Mouse (Mus musculus): ENCODE results near the gene Lsm12. TPM values are rescaled to one million over a fixed set of nuclear protein-coding genes. Genes with fewer than 3 reads are reported as not detected.

The Lsm12 gene
- polyA plus RNA-seq, 1 experiment, result 34.4 TPM

DNA sequence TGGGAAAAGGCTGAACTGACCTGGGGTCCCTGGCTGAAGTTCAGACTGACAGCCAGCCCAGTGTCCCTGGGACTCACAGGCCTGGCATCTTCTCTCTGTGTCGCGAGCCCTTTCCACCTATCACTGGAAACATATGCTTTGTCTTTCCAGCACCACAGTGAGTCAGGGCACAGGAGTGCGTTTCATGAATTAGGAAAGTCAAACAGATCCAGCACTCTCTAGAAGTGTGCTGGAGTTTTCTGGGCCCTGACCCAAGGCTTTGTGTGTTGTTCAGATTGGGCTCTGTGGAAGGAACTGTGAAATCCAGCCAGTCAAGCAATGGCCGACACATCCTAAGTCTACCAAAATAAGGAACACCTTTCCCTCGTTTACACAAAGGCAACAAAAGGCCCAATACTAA, 40.1 kb upstream of the Lsm12 start:
- Histone ChIP-seq H3K27ac (ENCODE audit: insufficient read depth, low read length) (no peak overlapping the region), H3K4me1 (ENCODE audit: control insufficient read depth, insufficient read depth, low read length) (peaks cover 21% of the 10 kb centered on the region), H3K4me3 (ENCODE audit: insufficient read depth, low read length) (no peak overlapping the region)
- no peak for TF ChIP-seq POLR2A (IDR thresholded peaks at IDR 0.05; ENCODE audit: extremely low read depth, insufficient read depth, low read length)
- TF ChIP-seq CTCF (IDR thresholded peaks at IDR 0.05; ENCODE audit: extremely low read depth, insufficient read depth, low read length), result no peak

DNA sequence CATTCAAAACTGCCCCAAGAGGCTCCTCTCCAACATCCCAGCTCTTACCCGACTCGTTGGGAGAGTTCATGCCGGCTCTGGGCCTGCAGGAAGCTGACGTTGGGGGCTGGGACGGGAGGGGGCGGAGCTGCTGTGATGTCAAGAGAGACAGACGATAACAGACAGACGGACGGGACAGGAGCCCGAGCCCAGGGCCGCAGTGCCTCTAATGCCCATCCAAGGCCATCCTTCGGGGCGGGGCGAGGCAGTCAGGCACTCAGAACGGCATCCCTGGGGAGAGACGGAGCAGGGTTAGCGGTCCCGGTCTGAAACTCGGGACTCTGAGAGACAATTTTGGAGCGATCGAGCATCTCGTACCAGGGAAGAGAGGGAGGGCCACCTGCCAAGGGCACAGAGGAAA, 39.6 kb upstream of the Lsm12 start:
- peaks cover 26% of the 10 kb centered on the region for H3K4me1 ChIP-seq (ENCODE audit: control insufficient read depth, insufficient read depth, low read length)

DNA sequence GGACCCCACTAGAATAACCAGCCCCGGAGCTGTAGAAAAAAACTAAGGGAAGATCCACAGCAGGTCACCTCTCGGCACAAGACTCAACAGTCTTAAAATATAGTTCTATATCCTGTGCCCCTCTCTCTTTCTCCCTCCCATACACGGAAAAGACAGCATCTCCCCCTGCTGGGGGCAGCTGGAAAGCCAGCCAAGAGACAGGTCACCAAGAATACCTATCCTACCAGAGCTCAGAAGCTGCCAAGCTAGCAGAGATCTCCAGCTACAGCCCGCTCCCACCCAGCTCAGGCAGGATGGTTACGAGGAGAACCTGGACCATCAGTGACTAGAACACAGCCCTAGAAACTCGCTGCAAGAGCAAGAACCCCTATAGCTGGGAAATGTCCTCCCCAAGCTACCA, 38.1 kb upstream of the Lsm12 start:
- Histone ChIP-seq H3K4me1 (ENCODE audit: control insufficient read depth, insufficient read depth, low read length) (peaks cover 33% of the 10 kb centered on the region), H3K27ac (ENCODE audit: insufficient read depth, low read length) (no peak overlapping the region)

More for the DNA sequence above, 39.6 kb upstream of the Lsm12 start:
- TF ChIP-seq CTCF (IDR thresholded peaks at IDR 0.05; ENCODE audit: extremely low read depth, insufficient read depth, low read length) (no peak), POLR2A (IDR thresholded peaks at IDR 0.05; ENCODE audit: extremely low read depth, insufficient read depth, low read length) (no peak)
- no peak overlapping the region for H3K27ac ChIP-seq (ENCODE audit: insufficient read depth, low read length)
- H3K4me3 ChIP-seq (ENCODE audit: insufficient read depth, low read length), result no peak overlapping the region

DNA sequence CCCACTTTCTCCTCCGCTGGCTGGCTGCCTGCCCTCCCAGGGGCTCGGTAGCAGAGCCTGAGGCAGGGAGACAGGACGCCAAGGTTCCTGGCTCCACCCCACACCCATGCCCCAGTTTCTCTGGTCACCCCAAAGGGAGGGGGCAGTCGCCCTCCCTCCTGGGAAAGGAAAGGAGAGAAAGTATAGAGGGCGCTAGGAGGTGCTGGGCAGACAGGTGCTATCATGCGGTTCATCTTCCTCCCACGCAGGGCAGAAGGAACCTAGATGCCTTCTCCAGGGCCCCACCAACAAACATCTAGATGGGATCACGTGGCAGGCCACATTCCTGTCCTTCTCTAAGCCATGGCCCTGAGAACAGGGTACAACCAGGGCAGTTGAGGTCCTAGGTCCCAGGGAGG, 36.9 kb upstream of the Lsm12 start:
- Histone ChIP-seq H3K4me3 (ENCODE audit: insufficient read depth, low read length) (no peak overlapping the region), H3K4me1 (ENCODE audit: control insufficient read depth, insufficient read depth, low read length) (peaks cover 35% of the 10 kb centered on the region), H3K27ac (ENCODE audit: insufficient read depth, low read length) (0 out of 2 replicates have a peak overlapping the region, but pooled peaks have one; percentile 61)
- TF ChIP-seq CTCF (IDR thresholded peaks at IDR 0.05; ENCODE audit: extremely low read depth, insufficient read depth, low read length) (no peak), POLR2A (IDR thresholded peaks at IDR 0.05; ENCODE audit: extremely low read depth, insufficient read depth, low read length) (no peak)

More for the DNA sequence above, 38.1 kb upstream of the Lsm12 start:
- TF ChIP-seq POLR2A (IDR thresholded peaks at IDR 0.05; ENCODE audit: extremely low read depth, insufficient read depth, low read length) (no peak), CTCF (IDR thresholded peaks at IDR 0.05; ENCODE audit: extremely low read depth, insufficient read depth, low read length) (peak; percentile 45)
- H3K4me3 ChIP-seq (ENCODE audit: insufficient read depth, low read length), result no peak overlapping the region

DNA sequence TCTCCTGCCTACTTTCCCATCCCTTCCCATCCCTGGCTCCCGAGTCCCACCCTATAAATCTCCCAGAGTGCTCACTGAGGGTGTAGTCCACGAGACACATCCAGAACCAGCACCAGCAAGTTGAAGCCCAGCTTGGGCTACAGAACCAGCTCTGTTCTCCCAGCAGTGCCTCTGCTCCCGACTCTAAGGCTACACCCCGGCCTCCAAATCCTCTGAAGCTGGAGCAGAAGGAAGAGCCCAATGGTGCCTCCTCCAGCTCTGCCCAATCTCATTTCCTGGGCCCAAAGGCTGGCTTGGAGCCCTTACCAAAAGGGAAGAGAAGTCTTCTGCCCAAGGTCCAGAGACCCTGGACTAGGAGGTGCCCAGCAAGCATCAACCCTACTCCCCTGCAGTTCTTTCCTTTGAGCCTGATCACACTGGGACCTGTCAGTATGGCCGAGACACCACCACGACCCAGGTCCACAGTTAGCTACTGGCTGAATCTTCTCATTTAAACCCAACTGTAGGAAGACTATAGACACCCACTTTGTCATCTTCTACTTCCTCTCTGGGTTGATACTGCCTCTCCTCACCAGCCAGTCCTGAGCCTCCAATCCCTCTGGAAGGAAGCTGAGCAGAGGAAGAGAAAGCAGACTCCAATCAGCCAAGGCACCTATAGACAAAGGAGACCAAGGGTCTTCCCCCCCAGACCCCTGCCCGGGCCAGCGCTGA, 36.3 kb upstream of the Lsm12 start:
- Histone ChIP-seq H3K27ac (ENCODE audit: insufficient read depth, low read length) (0 out of 2 replicates have a peak overlapping the region, but pooled peaks have one; percentile 61), H3K4me1 (ENCODE audit: control insufficient read depth, insufficient read depth, low read length) (peaks cover 32% of the 10 kb centered on the region)

DNA sequence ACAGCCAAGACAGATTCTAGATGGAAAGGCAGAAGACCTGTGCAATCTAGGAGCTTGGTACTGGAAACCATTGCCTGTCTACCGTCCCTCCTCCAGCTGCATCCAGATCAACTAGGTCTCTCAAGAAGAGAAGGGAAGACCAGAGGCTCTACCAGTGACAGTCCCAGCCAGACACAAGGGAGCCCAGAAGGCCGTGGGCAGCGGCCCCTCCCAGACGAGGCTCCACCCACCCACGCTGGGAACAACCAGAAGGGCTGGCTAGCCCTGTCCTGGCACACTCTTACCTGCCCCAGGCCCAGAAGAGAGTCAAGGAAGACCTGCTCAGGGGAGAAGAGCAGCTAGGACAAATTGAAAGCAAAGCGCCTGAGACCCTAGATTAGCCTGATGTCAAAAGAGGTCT, 35.4 kb upstream of the Lsm12 start:
- Histone ChIP-seq H3K4me3 (ENCODE audit: insufficient read depth, low read length) (no peak overlapping the region), H3K4me1 (ENCODE audit: control insufficient read depth, insufficient read depth, low read length) (peaks cover 37% of the 10 kb centered on the region), H3K27ac (ENCODE audit: insufficient read depth, low read length) (peak overlapping the region; percentile 74; the same call in 1 of the 2 replicates)
- TF ChIP-seq CTCF (IDR thresholded peaks at IDR 0.05; ENCODE audit: extremely low read depth, insufficient read depth, low read length) (no peak), POLR2A (IDR thresholded peaks at IDR 0.05; ENCODE audit: extremely low read depth, insufficient read depth, low read length) (no peak)

More for the DNA sequence above, 36.3 kb upstream of the Lsm12 start:
- TF ChIP-seq CTCF (IDR thresholded peaks at IDR 0.05; ENCODE audit: extremely low read depth, insufficient read depth, low read length), result no peak
- TF ChIP-seq POLR2A (IDR thresholded peaks at IDR 0.05; ENCODE audit: extremely low read depth, insufficient read depth, low read length), result no peak
- H3K4me3 ChIP-seq (ENCODE audit: insufficient read depth, low read length), result no peak overlapping the region

DNA sequence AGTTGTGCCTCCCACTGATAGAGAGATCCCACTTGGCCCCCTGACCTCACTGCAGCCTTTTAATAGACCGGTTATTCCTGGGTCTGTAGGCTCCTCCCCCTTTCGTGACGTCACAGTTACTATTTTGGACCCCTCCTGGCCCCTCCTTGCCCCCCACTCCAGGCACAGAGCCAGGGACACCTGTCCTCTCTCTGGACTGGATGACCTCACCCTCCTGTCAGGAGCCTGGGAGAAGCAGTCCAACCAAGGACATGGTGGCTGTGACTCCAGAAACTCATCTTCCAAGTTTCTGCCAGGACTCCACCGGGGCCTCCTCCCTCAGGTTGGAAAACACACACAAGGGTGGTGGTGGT, 34.9 kb upstream of the Lsm12 start:
- no peak overlapping the region for H3K4me3 ChIP-seq (ENCODE audit: insufficient read depth, low read length)
- TF ChIP-seq POLR2A (IDR thresholded peaks at IDR 0.05; ENCODE audit: extremely low read depth, insufficient read depth, low read length), result no peak
- TF ChIP-seq CTCF (IDR thresholded peaks at IDR 0.05; ENCODE audit: extremely low read depth, insufficient read depth, low read length), result no peak
- peak overlapping the region; percentile 74; the same call in 1 of the 2 replicates for H3K27ac ChIP-seq (ENCODE audit: insufficient read depth, low read length)
- peaks cover 32% of the 10 kb centered on the region for H3K4me1 ChIP-seq (ENCODE audit: control insufficient read depth, insufficient read depth, low read length)

DNA sequence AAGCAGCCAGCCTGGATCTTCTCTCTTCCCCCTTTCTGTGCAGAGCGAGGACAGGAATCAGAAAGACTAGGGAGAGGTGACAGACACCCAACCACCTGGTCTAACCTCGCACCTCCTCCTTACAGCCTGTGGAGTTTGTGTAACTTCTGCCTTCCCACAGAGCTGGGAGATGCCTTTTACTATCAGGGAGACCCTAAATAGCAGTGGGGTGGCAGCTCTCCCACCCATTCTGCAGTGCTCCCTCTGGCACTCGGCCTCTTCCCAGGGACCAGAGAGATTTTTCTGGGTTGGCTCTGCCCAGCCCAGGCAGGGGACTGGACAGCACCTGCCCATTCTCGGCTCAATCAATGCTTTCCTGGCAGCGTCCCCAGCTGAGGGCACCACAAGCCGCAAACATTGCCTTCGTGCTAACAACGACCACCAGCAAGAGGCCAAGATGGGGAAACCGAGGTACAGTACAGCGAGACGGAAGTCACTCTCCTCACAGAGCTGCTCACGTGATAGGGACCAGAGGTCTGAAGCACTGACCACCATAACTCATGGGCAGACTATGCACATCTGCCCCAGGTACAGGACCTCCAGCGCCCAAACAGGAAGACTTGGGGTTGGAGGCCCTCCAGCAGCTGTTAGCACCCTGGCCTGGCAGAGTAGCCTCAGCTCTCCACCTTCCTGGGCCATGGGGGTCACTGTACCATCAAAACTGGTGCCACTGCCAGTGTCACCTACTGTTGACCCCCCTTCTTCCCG, 34.3 kb upstream of the Lsm12 start:
- TF ChIP-seq CTCF (IDR thresholded peaks at IDR 0.05; ENCODE audit: extremely low read depth, insufficient read depth, low read length), result no peak
- TF ChIP-seq POLR2A (IDR thresholded peaks at IDR 0.05; ENCODE audit: extremely low read depth, insufficient read depth, low read length), result no peak
- Histone ChIP-seq H3K4me1 (ENCODE audit: control insufficient read depth, insufficient read depth, low read length) (peaks cover 34% of the 10 kb centered on the region), H3K4me3 (ENCODE audit: insufficient read depth, low read length) (no peak overlapping the region), H3K27ac (ENCODE audit: insufficient read depth, low read length) (peak overlapping the region; percentile 74)

DNA sequence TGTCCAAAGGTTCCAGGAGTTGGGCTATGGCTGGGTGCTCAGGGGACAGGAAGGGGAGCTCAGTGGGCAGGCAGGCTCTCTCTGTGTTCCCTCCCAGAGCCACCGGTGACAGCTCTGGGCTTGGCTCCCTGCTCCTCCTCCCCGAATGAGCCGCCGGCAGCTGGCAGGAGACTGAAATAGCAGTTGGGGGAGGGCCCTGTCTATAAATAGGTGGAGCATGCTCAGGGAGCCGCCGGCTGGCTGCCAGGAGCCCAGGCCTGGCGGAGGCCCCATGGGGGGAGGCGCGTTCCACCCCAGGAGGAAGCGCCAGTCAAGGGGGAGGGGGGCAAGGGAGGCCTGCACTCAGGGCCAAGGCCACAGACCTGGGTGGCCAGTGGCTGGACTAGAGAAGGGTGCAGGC, 33.7 kb upstream of the Lsm12 start:
- TF ChIP-seq CTCF (IDR thresholded peaks at IDR 0.05; ENCODE audit: extremely low read depth, insufficient read depth, low read length) (no peak), POLR2A (IDR thresholded peaks at IDR 0.05; ENCODE audit: extremely low read depth, insufficient read depth, low read length) (peak; percentile 83)
- Histone ChIP-seq H3K4me1 (ENCODE audit: control insufficient read depth, insufficient read depth, low read length) (peaks cover 34% of the 10 kb centered on the region), H3K4me3 (ENCODE audit: insufficient read depth, low read length) (peak overlapping the region; percentile 36), H3K27ac (ENCODE audit: insufficient read depth, low read length) (peak overlapping the region; percentile 86)

Measured in cortical plate, adult 2 months (tissue).